8 mouse cellular contexts compared by ENCODE assay signal in the genomic region with DNA sequence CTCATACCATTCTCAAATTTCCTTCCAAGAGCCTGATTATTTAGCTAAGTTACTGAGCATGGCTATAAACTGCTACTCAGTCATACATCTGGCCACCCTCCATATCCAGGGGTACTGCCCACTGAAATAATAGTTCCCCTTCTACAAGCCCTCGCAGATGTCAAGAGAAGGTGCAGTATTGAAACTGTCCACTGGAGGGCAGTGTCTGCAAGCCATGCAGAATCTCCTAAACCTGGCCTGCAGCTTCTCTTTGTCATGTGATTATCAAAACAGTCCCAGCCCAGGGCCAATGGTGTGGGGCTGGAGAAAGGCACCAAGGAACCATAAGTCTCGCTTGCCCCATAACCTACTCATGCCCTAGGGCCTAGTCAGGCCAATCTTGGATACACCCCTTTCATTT.
DNase-seq lines count a peak whose midpoint lies in the region; ATAC-seq and TF ChIP-seq lines count a peak whose summit lies in the region.

No protein-coding gene starts in this region.

- H3K4me1 ChIP-seq in heart, embryonic 12.5 days (replicated peaks): no peaks in the 10 kb centered on the region
- H3K4me1 ChIP-seq in forebrain, embryonic 14.5 days (ENCODE audit: control insufficient read depth, insufficient read depth, low read length): no peaks in the 10 kb centered on the region
- no peaks in the 10 kb centered on the region for H3K4me1 ChIP-seq in midbrain, postnatal 0 days (ENCODE audit: insufficient read depth, low read length)

- H3K27me3 ChIP-seq in heart, embryonic 12.5 days (replicated peaks): peaks cover 15% of the 10 kb centered on the region; the same call in 1 of the 2 replicates
- no peaks in the 10 kb centered on the region for H3K27me3 ChIP-seq in forebrain, embryonic 14.5 days (replicated peaks; ENCODE audit: control insufficient read depth, insufficient read depth, low read length)
- H3K27me3 ChIP-seq in midbrain, postnatal 0 days (ENCODE audit: insufficient read depth, low read length): no peaks in the 10 kb centered on the region

- H3K9me3 ChIP-seq in heart, embryonic 12.5 days (replicated peaks): no peaks in the 10 kb centered on the region
- no peaks in the 10 kb centered on the region for H3K9me3 ChIP-seq in forebrain, embryonic 14.5 days (replicated peaks; ENCODE audit: control insufficient read depth, low read length)
- no peaks in the 10 kb centered on the region for H3K9me3 ChIP-seq in midbrain, postnatal 0 days (ENCODE audit: low read length)

- no peak overlapping the region for H3K4me2 ChIP-seq in heart, embryonic 12.5 days
- no peak overlapping the region for H3K4me2 ChIP-seq in forebrain, embryonic 14.5 days (ENCODE audit: low read length)
- H3K4me2 ChIP-seq in midbrain, postnatal 0 days (ENCODE audit: low read depth, low read length, poor library complexity, severe bottlenecking): no peak overlapping the region

- peak; percentile 82 for TF ChIP-seq CTCF in brain, embryonic 14.5 days (IDR thresholded peaks at IDR 0.05; ENCODE audit: borderline replicate concordance, extremely low read depth, insufficient read depth, insufficient read length)
- TF ChIP-seq CTCF in midbrain, postnatal 0 days (IDR thresholded peaks at IDR 0.05): peak; percentile 87

- WGBS in heart, embryonic 12.5 days: 37% methylated on average over 2 of the region's 2 CpGs
- 36% methylated on average over 2 of the region's 2 CpGs for WGBS in forebrain, embryonic 14.5 days
- WGBS in midbrain, postnatal 0 days: 53% methylated on average over 2 of the region's 2 CpGs

- TF ChIP-seq POLR2A in brain, embryonic 14.5 days (IDR thresholded peaks at IDR 0.05; ENCODE audit: borderline replicate concordance, extremely low read depth, insufficient read depth, insufficient read length, poor library complexity, severe bottlenecking): no peak

- intact Hi-C loops in left cerebral cortex, postnatal 36 days (cut with DNase I): loop anchor here (5.0 kb wide), 1 partner anchor 188 kb away; no protein-coding TSS in a partner anchor

- no peak overlapping the region for H3K27ac ChIP-seq in heart, embryonic 12.5 days (ENCODE audit: poor library complexity, severe bottlenecking)
- no peak overlapping the region for H3K27ac ChIP-seq in forebrain, embryonic 14.5 days (ENCODE audit: low read depth, low read length)
- H3K27ac ChIP-seq in midbrain, postnatal 0 days (ENCODE audit: low read depth, low read length): no peak overlapping the region

- H3K9ac ChIP-seq in heart, embryonic 12.5 days: no peak overlapping the region
- no peak overlapping the region for H3K9ac ChIP-seq in forebrain, embryonic 14.5 days (ENCODE audit: low read length)
- H3K9ac ChIP-seq in midbrain, postnatal 0 days (replicated peaks; ENCODE audit: low read length, poor library complexity, severe bottlenecking): no peak overlapping the region

- H3K4me3 ChIP-seq in heart, embryonic 12.5 days: no peak overlapping the region
- H3K4me3 ChIP-seq in forebrain, embryonic 14.5 days (ENCODE audit: low read depth, low read length): no peak overlapping the region
- no peak overlapping the region for H3K4me3 ChIP-seq in midbrain, postnatal 0 days (ENCODE audit: low read depth, low read length)

- no peaks in the 10 kb centered on the region for H3K36me3 ChIP-seq in heart, embryonic 12.5 days
- H3K36me3 ChIP-seq in forebrain, embryonic 14.5 days (ENCODE audit: control insufficient read depth, insufficient read depth, low read length): 0 out of 2 replicates have a peak, but pooled peaks cover 8% of the 10 kb centered on the region
- H3K36me3 ChIP-seq in midbrain, postnatal 0 days (ENCODE audit: insufficient read depth, low read length): peaks cover 6% of the 10 kb centered on the region

- DNase-seq in heart, adult 18-20 months: peak; percentile 61 to 89
- DNase-seq in brain, embryonic 14.5 days (ENCODE audit: low read depth): peak; percentile 73
- DNase-seq in forebrain, embryonic 14.5 days (ENCODE audit: low spot score): peak; percentile 73
- DNase-seq in induced T-regulatory cell, adult 2 months (ENCODE audit: low read depth): peak; percentile 75
- DNase-seq in left cerebral cortex, postnatal 36 days (ENCODE audit: low spot score in 2 of 2): peak; percentile 63 to 79
- DNase-seq in midbrain, postnatal 0 days (ENCODE audit: low spot score): peak; percentile 75
- DNase-seq in spleen, postnatal 4 days (ENCODE audit: low spot score in 2 of 2): peak; percentile 56 to 87

- no peak for ATAC-seq in heart, embryonic 12.5 days (ENCODE audit: insufficient number of reproducible peaks, low FRiP score)
- ATAC-seq in forebrain, embryonic 14.5 days: peak; percentile 55; the same call in 1 of the 2 replicates
- ATAC-seq in midbrain, postnatal 0 days (ENCODE audit: low FRiP score): no peak
